Mouse (Mus musculus) embryonic fibroblast, embryonic 13.5 days (primary cell): ENCODE measurements around the gene Ncor2.

ENCODE experiments used
- CTCF ChIP-seq: IDR thresholded peaks from 2 replicates; pipeline ENCODE4 v1.5.1; 2011; ENCODE audit warnings: mild to moderate bottlenecking, control low read depth, low read length, moderate library complexity, borderline replicate concordance; ENCODE audit not compliant: insufficient read depth
- POLR2A ChIP-seq: IDR thresholded peaks from 2 replicates; pipeline ENCODE4 v1.6.1; 2011; ENCODE audit warnings: low read depth, mild to moderate bottlenecking, control low read depth, low read length, moderate library complexity

DNA sequence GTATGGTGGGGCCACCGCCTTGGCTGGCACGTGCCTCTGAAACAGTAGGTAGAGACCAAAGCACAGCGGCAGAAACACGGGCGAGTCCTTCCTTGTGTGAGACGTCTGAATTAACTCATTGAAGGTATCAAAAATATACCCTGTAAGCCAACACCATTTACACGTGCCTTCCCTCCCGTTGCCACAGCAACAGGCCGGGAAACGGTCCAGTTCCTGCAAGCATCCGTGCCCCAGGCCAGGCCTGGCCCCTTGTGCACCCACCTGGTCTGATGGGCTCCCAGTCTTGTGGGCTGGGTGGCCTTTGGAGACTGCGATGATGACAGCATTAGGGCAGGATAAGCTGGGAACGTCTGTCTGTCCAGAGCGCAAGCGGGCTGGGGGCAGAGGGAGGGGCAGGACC is 161.7 kb downstream of the Ncor2 start:
- TF ChIP-seq CTCF, result no peak
- TF ChIP-seq POLR2A, result no peak
